Mouse (Mus musculus): ENCODE results near the gene Sh3bgrl3.

Sh3bgrl3 gene

GRCm38 (mm10) chr4:134128983-134129362 lies 384 bp upstream of the Sh3bgrl3 start:
- DNase-seq (ENCODE audit: low spot score): no peak

- DNase-seq (ENCODE audit: low spot score): no peak
These were observed 796 bp downstream of the Sh3bgrl3 start for GRCm38 (mm10) chr4:134127793-134128192.

- no peak for DNase-seq (ENCODE audit: low spot score)
These were observed 1.5 kb downstream of the Sh3bgrl3 start for GRCm38 (mm10) chr4:134127121-134127455.

GRCm38 (mm10) chr4:134126300-134127120 lies 2.1 kb downstream of the Sh3bgrl3 start:
- no peak for DNase-seq (ENCODE audit: low spot score)

- DNase-seq (ENCODE audit: low spot score): no peak
These were observed 3.1 kb downstream of the Sh3bgrl3 start for GRCm38 (mm10) chr4:134125383-134126060.

GRCm38 (mm10) chr4:134123680-134124551 lies 4.7 kb downstream of the Sh3bgrl3 start:
- DNase-seq (ENCODE audit: low spot score): no peak

GRCm38 (mm10) chr4:134123147-134123546 lies 5.4 kb downstream of the Sh3bgrl3 start:
- DNase-seq (ENCODE audit: low spot score): no peak

- DNase-seq (ENCODE audit: low spot score): no peak
These were observed 6.3 kb downstream of the Sh3bgrl3 start for GRCm38 (mm10) chr4:134122281-134122680.

- DNase-seq (ENCODE audit: low spot score): no peak
These were observed 7.0 kb downstream of the Sh3bgrl3 start for GRCm38 (mm10) chr4:134121571-134121970.

GRCm38 (mm10) chr4:134120916-134121315 lies 7.7 kb downstream of the Sh3bgrl3 start:
- no peak for DNase-seq (ENCODE audit: low spot score)

- DNase-seq (ENCODE audit: low spot score): no peak
These were observed 8.3 kb downstream of the Sh3bgrl3 start for GRCm38 (mm10) chr4:134120192-134120805.

GRCm38 (mm10) chr4:134119644-134120043 lies 8.9 kb downstream of the Sh3bgrl3 start:
- no peak for DNase-seq (ENCODE audit: low spot score)

GRCm38 (mm10) chr4:134119042-134119441 lies 9.5 kb downstream of the Sh3bgrl3 start:
- no peak for DNase-seq (ENCODE audit: low spot score)

GRCm38 (mm10) chr4:134118126-134118800 lies 10.3 kb downstream of the Sh3bgrl3 start:
- DNase-seq (ENCODE audit: low spot score): no peak

GRCm38 (mm10) chr4:134117012-134117411 lies 11.6 kb downstream of the Sh3bgrl3 start:
- no peak for DNase-seq (ENCODE audit: low spot score)

- DNase-seq (ENCODE audit: low spot score): no peak
These were observed 12.1 kb downstream of the Sh3bgrl3 start for GRCm38 (mm10) chr4:134116501-134116900.

GRCm38 (mm10) chr4:134115215-134116144 lies 13.1 kb downstream of the Sh3bgrl3 start:
- no peak for DNase-seq (ENCODE audit: low spot score)

GRCm38 (mm10) chr4:134114038-134114437 lies 14.6 kb downstream of the Sh3bgrl3 start:
- DNase-seq (ENCODE audit: low spot score): no peak

GRCm38 (mm10) chr4:134113356-134113994 lies 15.1 kb downstream of the Sh3bgrl3 start:
- DNase-seq (ENCODE audit: low spot score): no peak

- no peak for DNase-seq (ENCODE audit: low spot score)
These were observed 16.2 kb downstream of the Sh3bgrl3 start for GRCm38 (mm10) chr4:134112403-134112802.
